In genomic region chr3:69655001-69655400, GRCm38 (mm10) we compare ENCODE assay signal across 8 mouse cellular contexts. TPM values are rescaled to one million over a fixed set of nuclear protein-coding genes. Genes with fewer than 3 reads are reported as not detected.
A peak's percentile ranks its signal among the peaks of the same experiment; 100 is the strongest.
DNase-seq lines count a peak whose midpoint lies in the region; ATAC-seq lines count a peak whose summit lies in the region.

No protein-coding gene starts in this region.

- H3K4me1 ChIP-seq in forebrain, embryonic 15.5 days: no peaks in the 10 kb centered on the region
- H3K4me1 ChIP-seq in midbrain, embryonic 14.5 days (ENCODE audit: control insufficient read depth, insufficient read depth, low read length): no peaks in the 10 kb centered on the region

- no peaks in the 10 kb centered on the region for H3K27me3 ChIP-seq in forebrain, embryonic 15.5 days
- no peaks in the 10 kb centered on the region for H3K27me3 ChIP-seq in midbrain, embryonic 14.5 days (ENCODE audit: control insufficient read depth, insufficient read depth, low read length)

- intact Hi-C loops in heart, postnatal 14 days (cut with DNase I): no loop called here

- no peak for ATAC-seq in forebrain, embryonic 15.5 days (replicated peaks)
- ATAC-seq in midbrain, embryonic 14.5 days (ENCODE audit: low FRiP score, low TSS enrichment): no peak

- no peak overlapping the region for H3K27ac ChIP-seq in forebrain, embryonic 15.5 days (replicated peaks)
- no peak overlapping the region for H3K27ac ChIP-seq in midbrain, embryonic 14.5 days (replicated peaks; ENCODE audit: low read depth, low read length)

- H3K4me3 ChIP-seq in forebrain, embryonic 15.5 days: no peak overlapping the region
- H3K4me3 ChIP-seq in midbrain, embryonic 14.5 days (replicated peaks; ENCODE audit: low read depth, low read length): no peak overlapping the region

- DNase-seq in 416B (ENCODE audit: low read depth): peak; percentile 40
- peak; percentile 52 for DNase-seq in NIH3T3 (ENCODE audit: low read depth)
- peak; percentile 20 to 29 for DNase-seq in heart, postnatal 14 days
- DNase-seq in lung, postnatal 14 days: peak; percentile 34
- DNase-seq in layer of hippocampus, adult 18-20 months (ENCODE audit: low spot score in 2 of 2): no peak
- DNase-seq in left cerebral cortex, adult 8-10 months (ENCODE audit: low spot score in 2 of 2): no peak
- DNase-seq in midbrain, embryonic 14.5 days: no peak

- H3K4me2 ChIP-seq in forebrain, embryonic 15.5 days (replicated peaks): no peak overlapping the region
- H3K4me2 ChIP-seq in midbrain, embryonic 14.5 days (ENCODE audit: low read length): no peak overlapping the region

- H3K9me3 ChIP-seq in forebrain, embryonic 15.5 days: no peaks in the 10 kb centered on the region
- no peaks in the 10 kb centered on the region for H3K9me3 ChIP-seq in midbrain, embryonic 14.5 days (ENCODE audit: control insufficient read depth, low read length)

- WGBS in forebrain, embryonic 15.5 days: 16% methylated on average over 2 of the region's 2 CpGs
- WGBS in midbrain, embryonic 14.5 days: 32% methylated on average over 2 of the region's 2 CpGs

- no peaks in the 10 kb centered on the region for H3K36me3 ChIP-seq in forebrain, embryonic 15.5 days
- H3K36me3 ChIP-seq in midbrain, embryonic 14.5 days (ENCODE audit: control insufficient read depth, insufficient read depth, low read length): no peaks in the 10 kb centered on the region

- no peak overlapping the region for H3K9ac ChIP-seq in forebrain, embryonic 15.5 days (replicated peaks)
- H3K9ac ChIP-seq in midbrain, embryonic 14.5 days (replicated peaks; ENCODE audit: low read length): no peak overlapping the region

RNA-seq across cellular contexts. Expression of gene B3galnt1, which starts 56.2 kb away (rescaled TPM):
- 1 to 10 TPM; 2.8 to 3.2 TPM for total RNA-seq in heart, postnatal 14 days (2021)
- 78.9 and 84.1 TPM in 2 replicates for polyA plus RNA-seq in forebrain, embryonic 15.5 days (2015; fragmentation: Nextera tagmentation; extraction: Ambion mirVana)
- 10 to 100 TPM; 42.8 to 44.7 TPM for total RNA-seq in layer of hippocampus, adult 18-20 months (2021)
- total RNA-seq in left cerebral cortex, adult 8-10 months (2022): 10 to 100 TPM; 47.7 to 50.6 (median 48.5) TPM
- 93.0 and 94.6 TPM in 2 replicates for polyA plus RNA-seq in midbrain, embryonic 14.5 days (2014; fragmentation: Nextera tagmentation; extraction: Ambion mirVana)

Comparison
In these comparisons a context has a peak if more than half of its experiments do, and no peak if none do; other contexts are left out.
1. DNase-seq: peak in 416B (single experiment), NIH3T3 (single experiment), heart, postnatal 14 days (2 of 2) and lung, postnatal 14 days (single experiment); none in layer of hippocampus, adult 18-20 months (0 of 2), left cerebral cortex, adult 8-10 months (0 of 2) and midbrain, embryonic 14.5 days (single experiment).
2. RNA of gene B3galnt1, which starts 56.2 kb away (total RNA-seq): 47.7 to 50.6 TPM in left cerebral cortex, adult 8-10 months and 42.8 to 44.7 TPM in layer of hippocampus, adult 18-20 months; 2.8 to 3.2 TPM in heart, postnatal 14 days; every median in the first group is over 10 times any median in the second.